Mouse (Mus musculus) frontal cortex, postnatal 25 days (tissue): Measurements from ENCODE around the gene Snx33.
A peak's percentile ranks its signal among the peaks of the same experiment; 100 is the strongest.
"Not testable (repeated sequence)": the region's sequence is repeated elsewhere in the genome, so short reads cannot be mapped to it uniquely, and the experiment has no call there.

ENCODE experiments used
- DNase-seq, 2 experiments: peaks; one replicate each; pipeline ENCODE4 v3.0.0; 2022; ENCODE audit warnings: low spot score in 2 of 2

Gene Snx33

GRCm38 (mm10) chr9:56928041-56928811 lies at the start of gene Snx33:
Gene Snx33 (minus strand): TSS chr9:56928371.
- peak; percentile 68 to 84 for DNase-seq

- no peak for DNase-seq
Observed at GRCm38 (mm10) chr9:56975199-56975598, 47.0 kb upstream of the Snx33 start.

GRCm38 (mm10) chr9:56973960-56974524 lies 45.9 kb upstream of the Snx33 start:
- DNase-seq, result no peak

GRCm38 (mm10) chr9:56970158-56970557 lies 42.0 kb upstream of the Snx33 start:
- DNase-seq, result no peak

GRCm38 (mm10) chr9:56961591-56961990 lies 33.4 kb upstream of the Snx33 start:
- no peak for DNase-seq

- DNase-seq, result no peak
Observed at GRCm38 (mm10) chr9:56958689-56959088, 30.5 kb upstream of the Snx33 start.

GRCm38 (mm10) chr9:56956966-56957675 lies 28.9 kb upstream of the Snx33 start:
- no peak for DNase-seq

- DNase-seq, result no peak
Observed at GRCm38 (mm10) chr9:56953562-56953961, 25.4 kb upstream of the Snx33 start.

- peak; percentile 84 to 92 for DNase-seq
Observed at GRCm38 (mm10) chr9:56950414-56951400, 22.5 kb upstream of the Snx33 start, which contains the start of gene Snupn. Gene Snupn (plus strand): TSS chr9:56950878.

- no peak for DNase-seq
Observed at GRCm38 (mm10) chr9:56949767-56950166, 21.6 kb upstream of the Snx33 start.

GRCm38 (mm10) chr9:56948699-56949098 lies 20.5 kb upstream of the Snx33 start:
- not testable (repeated sequence) for DNase-seq

GRCm38 (mm10) chr9:56947481-56947880 lies 19.3 kb upstream of the Snx33 start:
- DNase-seq, result not testable (repeated sequence)

- DNase-seq, result no peak
Observed at GRCm38 (mm10) chr9:56938374-56938773, 10.2 kb upstream of the Snx33 start.

- peak; percentile 74 to 78 for DNase-seq
Observed at GRCm38 (mm10) chr9:56937223-56938160, 9.3 kb upstream of the Snx33 start, which contains the start of gene Imp3. Gene Imp3 (plus strand): TSS chr9:56937475.

- DNase-seq, result no peak
Observed at GRCm38 (mm10) chr9:56936861-56937222, 8.7 kb upstream of the Snx33 start.

GRCm38 (mm10) chr9:56930556-56930955 lies 2.4 kb upstream of the Snx33 start:
- DNase-seq, result no peak

GRCm38 (mm10) chr9:56929496-56929895 lies 1.3 kb upstream of the Snx33 start:
- no peak for DNase-seq

GRCm38 (mm10) chr9:56927191-56928012 lies 769 bp downstream of the Snx33 start:
- DNase-seq, result no peak

GRCm38 (mm10) chr9:56926387-56926786 lies 1.8 kb downstream of the Snx33 start:
- no peak for DNase-seq

- no peak for DNase-seq
Observed at GRCm38 (mm10) chr9:56926025-56926360, 2.2 kb downstream of the Snx33 start.
